Mouse (Mus musculus): ENCODE results near the gene Sdccag8.

Sdccag8 gene

DNA sequence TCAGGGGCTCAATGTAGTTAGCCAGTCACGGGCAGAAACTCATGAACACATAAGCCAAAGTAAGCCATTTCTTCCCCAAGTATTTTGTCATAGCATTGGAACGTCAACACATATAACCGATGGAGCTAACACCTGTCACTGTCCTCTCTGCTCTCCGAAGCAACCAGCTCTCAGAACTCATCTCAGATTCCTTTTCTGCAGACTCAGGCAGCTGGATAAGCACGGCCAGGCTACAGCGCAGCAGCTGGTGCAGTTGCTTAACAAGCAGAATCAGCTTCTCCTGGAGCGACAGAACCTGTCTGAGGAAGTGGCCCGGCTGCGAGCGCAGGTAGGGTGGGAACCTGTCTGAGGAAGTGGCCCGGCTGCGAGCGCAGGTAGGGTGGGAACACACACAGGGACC lies 197.2 kb downstream of the Sdccag8 start:
- DNase-seq (ENCODE audit: low read depth): no peak

DNA sequence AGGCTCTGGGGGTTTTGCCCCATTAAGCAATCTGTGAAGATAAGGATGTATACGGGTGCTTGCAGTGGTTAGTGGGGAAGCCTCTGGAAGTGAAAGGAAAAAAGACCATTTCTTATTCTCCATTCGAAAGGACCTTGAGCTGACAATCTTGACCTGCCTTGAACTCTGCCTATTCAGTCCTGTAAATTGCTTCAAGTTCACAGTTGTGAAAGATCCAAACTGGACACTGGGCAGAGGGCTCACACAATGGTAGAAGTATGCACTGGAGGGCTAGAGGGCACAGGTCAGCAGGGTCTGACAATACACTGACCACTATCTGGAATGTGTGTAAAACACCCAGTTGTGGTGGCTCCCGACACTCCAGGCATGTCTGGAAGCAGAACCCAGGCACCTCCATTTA lies 198.3 kb downstream of the Sdccag8 start:
- no peak for DNase-seq (ENCODE audit: low read depth)

DNA sequence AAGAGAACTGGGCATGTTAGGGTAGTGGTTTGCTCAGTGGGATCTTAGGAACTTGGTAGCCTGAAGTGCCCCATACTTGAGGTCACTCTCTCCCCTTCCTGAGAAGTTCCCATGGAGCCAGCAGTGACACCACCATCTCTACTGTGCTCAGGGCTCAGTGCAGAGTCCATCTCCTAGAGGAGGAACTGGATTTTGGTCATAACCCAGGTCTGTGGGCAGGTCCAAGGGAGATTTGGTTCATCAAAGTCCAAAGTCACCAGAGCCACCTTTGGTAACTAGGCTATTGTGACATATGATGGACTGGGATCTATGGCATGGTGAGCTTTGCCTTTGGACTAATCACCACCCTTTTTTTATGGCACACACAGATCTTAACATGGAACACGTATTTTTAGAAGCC lies 198.9 kb downstream of the Sdccag8 start:
- no peak for DNase-seq (ENCODE audit: low read depth)

DNA sequence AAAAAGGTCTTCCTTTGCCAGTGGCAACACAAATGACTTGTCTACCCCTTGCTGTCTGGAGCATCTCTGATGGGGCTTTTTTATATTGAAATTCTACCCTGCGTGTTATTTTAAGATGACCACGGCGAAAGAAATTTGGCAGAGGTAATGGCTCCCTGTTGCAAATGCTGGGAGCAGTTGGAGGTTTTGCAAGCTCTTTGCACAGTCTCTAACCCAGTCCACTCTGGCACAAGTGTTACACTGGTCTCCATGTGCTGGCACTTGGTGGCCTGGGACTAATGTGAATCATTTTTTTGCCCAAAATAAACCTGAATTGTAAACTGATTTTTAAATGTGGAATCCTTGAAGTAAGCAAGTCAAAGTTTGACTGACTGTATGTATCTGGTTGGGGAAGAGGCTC lies 199.3 kb downstream of the Sdccag8 start:
- DNase-seq (ENCODE audit: low read depth): no peak

DNA sequence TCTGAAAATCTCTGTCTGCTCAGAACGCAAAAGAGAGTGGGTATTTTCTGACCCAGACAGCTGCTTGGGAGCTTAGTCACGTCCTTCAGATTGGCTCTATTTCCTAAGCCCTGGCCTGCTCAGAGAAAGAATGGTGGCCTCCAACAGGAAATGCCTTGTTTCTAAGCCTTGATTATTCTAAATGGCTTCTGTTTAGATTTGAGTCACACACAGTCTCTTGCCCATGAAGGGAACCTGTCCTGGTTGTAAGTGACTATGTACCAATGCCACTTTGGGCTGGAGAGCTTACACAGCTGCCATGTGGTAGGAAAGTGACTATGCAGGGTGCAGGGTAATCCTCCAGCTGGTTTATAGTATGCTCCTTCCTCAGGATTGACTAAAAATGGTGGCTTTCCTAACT lies 199.9 kb downstream of the Sdccag8 start:
- DNase-seq (ENCODE audit: low read depth): peak; percentile 17

DNA sequence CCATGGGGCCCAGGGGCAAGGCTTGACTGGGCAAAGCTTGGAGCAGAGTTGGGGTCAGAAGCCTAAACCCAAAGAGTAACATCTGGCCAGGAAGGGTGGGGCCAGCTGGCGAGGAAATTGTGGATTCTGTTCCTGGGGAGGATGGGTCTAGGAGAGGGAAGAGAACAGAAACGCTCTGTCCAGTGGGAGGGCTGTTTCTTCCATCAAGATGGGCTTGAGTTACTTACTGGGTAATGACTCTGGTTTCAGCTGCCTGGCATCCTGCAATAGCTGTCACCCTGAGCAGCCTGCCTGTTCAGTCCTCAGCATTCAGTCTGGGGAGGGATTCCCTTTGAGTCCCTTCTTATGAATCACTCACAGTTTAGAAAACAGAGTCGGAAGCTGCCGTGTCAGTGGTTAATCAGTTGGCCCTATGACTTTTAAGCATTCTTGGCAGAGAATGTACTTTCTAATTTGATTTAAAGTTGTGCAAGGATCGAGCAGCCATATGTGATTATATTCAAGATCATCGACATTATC lies 200.5 kb downstream of the Sdccag8 start:
- no peak for DNase-seq (ENCODE audit: low read depth)

DNA sequence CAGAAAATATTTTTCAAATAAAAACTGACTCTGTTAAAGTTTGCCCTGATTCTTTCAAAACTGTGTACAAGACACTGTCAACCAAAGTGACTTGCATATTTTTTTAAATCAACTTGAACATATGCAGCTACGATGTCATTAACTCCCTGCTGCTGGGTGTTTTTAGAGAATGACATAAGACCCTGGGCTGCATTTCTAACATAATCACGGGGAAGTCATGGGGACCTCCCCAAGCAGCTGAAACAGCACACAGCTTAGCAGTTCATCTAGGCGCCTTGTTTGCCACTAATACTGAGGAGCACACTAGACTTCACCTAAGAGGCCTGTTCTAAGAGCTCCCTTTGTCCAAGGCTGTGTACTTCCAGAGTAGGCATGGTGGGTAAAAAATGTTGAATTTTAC lies 201.5 kb downstream of the Sdccag8 start:
- no peak for DNase-seq (ENCODE audit: low read depth)

DNA sequence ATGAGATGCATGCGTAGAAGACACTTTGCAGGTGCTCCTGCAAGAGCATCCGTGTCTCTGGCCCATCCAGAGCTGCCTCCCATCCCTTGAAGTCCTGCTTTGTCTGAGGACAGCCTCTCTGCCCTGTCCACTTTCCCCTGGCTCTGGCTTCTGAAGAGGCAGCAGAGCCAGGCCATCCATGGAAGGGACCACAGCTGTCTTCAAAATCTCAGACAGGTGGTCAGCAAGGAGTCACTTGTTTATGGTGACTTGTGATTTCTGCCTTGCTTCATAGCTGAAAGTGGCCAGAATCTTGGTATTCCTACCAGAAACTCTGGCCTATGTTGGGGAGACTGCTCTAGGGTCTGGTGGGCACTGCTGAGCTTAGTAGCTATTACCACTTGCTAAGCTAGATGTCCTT lies 202.3 kb downstream of the Sdccag8 start:
- DNase-seq (ENCODE audit: low read depth): no peak

DNA sequence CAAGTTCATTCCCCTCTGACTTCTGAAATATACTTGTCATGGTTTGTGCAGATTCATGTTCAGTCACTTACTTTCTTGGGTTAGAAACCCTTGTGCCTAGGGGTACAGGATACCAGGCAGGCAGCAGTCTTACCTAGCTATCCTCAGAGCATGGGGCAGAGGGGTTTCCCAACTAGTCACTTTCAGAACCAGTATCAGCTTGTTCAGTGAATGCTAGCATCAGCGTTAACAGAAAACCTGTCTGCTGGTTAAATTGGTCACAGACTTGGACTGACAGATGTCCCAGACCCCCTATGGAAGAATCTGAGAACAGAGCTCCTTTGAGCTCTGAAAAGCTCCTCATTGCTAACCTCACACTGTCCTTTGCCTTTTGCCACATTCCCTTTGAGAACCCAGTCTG lies 204.3 kb downstream of the Sdccag8 start:
- no peak for DNase-seq (ENCODE audit: low read depth)

DNA sequence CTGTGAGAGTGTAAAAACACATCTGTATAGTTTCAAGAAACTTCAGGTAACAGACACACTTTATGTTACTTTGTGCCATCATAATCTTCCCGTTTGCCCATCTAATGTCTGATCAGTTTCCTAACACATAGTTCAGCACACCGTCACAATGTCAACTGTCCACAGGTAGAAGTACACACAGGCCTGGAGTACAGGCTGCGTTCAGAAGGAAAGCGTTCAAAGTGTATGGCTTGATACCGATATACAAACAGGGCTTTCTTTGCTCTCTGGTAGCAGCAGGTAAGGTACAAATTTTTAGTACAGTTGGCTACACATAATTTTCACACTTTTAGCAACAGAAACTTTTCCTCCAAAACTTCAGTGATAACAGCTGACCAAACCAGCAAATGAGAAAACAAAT lies 205.2 kb downstream of the Sdccag8 start:
- no peak for DNase-seq (ENCODE audit: low read depth)

DNA sequence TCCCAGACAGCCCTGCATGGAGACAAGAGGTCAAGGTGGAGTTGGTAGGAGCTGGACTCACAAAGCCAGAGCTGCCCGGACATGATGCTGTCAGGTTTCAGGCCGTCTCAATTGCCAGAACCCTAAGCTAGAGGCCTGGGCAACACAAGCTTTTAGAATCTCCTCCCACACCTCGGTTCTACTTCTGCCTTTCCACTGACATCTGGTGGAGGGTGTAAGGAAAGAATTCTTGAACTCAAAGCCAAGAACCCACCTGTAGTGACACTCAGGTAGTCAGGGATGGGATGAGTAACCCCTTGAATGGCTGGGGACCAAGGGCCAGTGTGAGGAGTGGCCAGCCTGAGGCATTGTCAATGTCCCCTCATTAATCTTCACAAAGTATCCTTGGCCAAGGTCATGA lies 208.3 kb downstream of the Sdccag8 start:
- no peak for DNase-seq (ENCODE audit: low read depth)

DNA sequence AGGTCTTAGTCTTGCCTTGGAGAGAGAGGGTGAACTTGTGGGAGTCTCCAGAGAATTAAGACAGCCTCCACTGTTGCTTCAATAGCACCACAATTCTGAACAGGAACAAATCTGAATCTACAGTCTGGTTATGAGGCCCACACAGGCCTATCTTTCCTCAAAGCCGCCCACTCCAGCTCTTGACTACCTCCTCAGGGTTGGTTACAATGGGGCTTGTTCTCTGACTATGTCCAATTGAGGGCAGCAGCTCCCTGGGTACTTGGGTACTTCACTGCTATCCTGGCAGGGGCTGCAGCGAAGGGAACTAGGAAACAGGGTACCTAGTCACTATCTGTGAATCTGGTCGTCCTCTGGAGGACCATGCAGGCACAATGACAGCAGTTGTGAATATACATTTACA lies 213.2 kb downstream of the Sdccag8 start:
- no peak for DNase-seq (ENCODE audit: low read depth)

DNA sequence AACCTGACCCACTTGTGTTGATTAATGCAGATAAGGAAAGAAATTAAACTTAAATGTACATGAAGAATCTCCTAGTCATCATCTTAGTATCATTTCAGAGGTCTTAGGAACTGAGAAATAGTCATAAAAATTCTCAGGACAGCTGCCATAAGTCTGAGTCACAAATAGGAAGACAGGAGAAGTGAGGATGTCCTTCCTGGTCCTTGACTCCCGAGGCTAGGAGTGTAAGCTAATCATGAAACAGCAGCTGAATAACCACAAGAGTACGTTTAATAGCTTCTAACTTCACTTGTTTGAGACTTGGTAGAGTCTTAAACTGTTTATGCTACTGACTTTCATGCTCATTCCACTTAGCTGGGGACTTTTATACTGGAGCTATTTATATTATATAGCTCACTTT lies 214.6 kb downstream of the Sdccag8 start:
- no peak for DNase-seq (ENCODE audit: low read depth)

DNA sequence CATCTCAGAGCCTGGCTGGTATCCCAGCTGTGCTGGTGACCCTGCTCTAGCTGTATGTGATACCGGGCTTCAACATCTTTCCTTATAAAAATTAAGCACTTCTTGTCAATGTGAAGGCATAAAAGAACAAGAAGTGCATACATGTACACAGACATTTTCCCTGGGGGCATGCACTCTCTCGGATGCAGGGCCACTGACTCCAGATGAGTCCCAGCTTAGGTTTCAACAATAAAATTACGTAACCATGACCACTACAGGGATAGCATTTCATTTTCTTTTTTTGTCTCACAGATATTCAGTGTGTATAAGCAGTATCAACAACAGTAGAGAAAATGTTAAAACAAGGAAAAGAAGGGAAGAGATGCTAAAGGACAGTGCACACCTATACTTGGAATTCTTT lies 216.2 kb downstream of the Sdccag8 start:
- no peak for DNase-seq (ENCODE audit: low read depth)

DNA sequence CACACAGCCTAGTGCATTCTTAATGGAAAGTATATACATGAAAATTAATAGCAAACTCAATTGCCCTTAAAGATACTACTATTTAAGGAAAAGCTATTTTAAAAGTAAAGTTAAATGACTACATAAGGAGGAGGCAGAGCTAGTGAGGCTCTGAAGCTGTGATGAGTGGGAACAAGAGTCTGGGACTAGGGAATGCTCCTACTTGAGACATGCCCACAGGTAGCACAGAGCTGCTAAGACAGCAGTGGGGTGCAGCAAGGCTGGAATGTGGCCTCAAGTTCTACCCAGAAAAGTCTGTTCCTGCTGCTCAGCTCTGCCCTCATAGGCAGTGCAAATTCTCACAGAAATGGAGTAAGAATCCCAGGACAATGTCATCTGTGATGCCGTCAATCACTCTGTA lies 216.7 kb downstream of the Sdccag8 start:
- no peak for DNase-seq (ENCODE audit: low read depth)

DNA sequence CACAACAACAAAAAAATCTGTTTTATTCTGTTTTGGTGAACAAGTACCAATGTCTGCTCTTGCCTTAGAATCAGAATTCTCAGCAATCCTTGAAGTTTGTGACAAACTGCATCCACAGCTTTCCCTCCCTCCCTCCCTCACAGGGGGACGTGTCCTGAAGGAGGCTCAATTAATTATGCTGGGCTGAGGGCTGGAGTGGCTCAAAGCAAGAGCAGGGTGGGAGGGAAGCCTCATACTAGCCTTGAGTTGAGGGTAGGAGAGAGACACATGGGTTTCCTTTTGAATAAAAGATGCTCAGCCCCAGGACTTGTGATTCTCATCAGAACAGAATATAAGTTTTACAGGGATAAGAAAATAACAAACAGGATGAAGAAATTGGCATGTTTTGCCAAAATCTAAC lies 217.8 kb downstream of the Sdccag8 start:
- no peak for DNase-seq (ENCODE audit: low read depth)

DNA sequence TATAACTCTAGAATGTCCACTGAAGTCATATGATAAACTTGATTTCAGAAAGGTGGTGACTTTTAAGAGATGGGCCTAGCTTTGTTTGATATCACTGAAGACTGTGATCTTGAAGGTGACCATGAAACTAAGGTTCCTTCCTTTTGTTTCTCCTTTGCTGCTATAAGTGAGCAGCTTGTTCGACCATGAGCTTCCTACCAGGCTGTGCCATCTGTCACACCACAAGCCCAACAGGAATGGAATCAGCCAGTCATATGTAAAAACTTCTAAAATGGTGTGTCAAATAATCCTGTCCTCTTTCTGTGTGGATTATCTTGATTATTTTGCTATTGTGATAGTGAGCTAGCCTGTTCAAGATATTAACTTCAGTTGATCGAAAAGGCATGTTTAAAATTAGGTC lies 221.0 kb downstream of the Sdccag8 start:
- no peak for DNase-seq (ENCODE audit: low read depth)

DNA sequence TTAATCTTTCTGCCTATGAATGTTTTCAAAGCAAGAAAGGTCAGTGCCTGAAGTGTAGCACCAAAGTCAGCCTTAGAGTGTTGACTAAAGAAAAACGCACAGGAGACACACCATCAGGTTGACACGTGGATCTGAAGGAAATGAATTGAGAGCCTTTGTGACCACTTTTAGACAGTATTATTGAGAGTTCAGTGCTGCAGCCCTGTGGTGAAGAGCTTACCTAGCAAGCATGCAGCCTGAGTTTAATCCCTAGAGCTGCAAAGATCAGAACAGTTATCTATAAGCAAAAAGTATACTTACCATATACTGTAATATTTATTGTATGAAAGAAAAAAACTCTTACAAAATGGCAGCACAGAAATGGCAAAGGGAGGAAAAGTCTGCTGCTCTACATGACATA lies 223.9 kb downstream of the Sdccag8 start:
- DNase-seq (ENCODE audit: low read depth): no peak

DNA sequence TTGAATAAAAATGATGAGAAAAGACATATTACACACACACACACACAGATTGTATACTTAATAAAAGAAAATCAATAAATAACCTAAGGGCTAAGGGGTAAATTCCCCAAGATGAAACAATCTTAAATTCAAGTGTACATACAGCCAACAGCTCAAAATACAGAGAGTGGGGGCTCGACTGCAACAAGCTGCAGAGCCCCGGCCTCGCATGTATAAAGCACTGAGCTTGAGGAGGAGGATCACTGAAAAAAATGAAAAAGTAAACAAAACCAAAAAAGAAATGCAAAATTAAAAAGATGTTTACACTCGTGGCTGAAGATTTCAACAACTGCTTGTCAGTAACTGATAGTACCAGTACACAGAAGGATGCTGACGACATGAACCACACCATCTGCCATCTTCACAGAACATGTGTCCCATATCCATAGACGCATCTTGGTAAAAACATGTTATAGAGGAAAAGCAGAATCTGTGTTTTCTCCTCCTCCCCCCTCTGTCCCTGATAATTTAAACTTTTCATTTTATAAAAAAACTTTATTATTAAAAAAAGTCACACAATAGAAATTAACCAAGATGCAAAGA lies 224.7 kb downstream of the Sdccag8 start:
- DNase-seq (ENCODE audit: low read depth): no peak

DNA sequence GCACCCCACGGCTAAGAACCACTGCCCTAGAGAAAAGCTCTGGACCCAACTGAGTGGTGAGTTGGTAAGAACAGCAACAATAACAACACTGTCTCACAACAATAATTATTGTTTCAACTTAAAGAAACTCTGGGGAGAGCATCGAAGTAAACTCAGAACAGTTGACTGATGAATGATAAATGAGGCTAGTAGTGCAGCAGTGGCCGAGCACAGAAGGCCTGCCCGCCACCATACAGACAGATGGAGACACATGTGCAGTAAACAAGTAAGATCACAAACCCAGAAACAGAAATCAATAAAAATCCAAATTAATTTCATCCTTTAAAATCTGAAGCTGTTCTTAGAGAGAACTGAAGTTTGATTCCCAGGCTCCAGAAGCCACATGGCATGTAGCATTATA lies 225.6 kb downstream of the Sdccag8 start:
- DNase-seq (ENCODE audit: low read depth): no peak

DNA sequence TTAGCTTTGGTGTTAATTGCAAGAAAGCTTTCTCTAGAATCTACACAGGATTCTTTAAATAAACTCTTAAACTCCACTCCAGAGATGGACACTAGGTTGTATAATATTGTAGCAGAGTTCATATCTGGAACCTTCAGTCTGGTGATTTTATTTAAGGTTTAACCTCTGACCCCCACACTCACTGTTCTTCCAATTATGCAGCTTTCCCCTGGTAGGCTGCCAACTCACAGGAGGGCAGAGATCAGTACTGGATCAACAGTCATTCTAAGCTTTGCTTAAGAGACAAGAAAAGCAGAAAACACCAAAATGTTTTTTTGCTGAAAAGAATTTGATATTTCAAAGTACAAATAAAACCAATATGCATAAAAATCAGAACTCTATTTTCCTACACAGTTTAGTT lies 231.4 kb downstream of the Sdccag8 start:
- DNase-seq (ENCODE audit: low read depth): no peak

DNA sequence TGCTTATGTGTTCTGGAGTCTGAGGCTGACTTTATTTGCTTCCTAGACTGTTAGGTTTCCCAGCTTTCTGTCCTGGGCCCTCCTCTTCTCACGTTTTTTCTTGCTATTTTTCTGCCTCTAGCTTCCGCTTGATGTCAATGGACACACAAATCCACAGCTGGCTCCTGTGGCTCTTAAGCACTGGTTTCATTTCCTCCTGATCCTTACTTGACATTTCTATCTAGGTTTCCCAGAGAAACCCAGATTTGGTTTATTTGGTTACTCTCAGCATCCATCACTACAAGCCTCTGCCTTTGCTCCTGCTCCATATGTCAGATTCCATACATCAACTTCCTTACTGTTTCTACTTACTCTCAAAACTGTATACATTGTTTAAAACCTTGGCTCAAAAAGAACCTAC lies 232.5 kb downstream of the Sdccag8 start:
- DNase-seq (ENCODE audit: low read depth): no peak

DNA sequence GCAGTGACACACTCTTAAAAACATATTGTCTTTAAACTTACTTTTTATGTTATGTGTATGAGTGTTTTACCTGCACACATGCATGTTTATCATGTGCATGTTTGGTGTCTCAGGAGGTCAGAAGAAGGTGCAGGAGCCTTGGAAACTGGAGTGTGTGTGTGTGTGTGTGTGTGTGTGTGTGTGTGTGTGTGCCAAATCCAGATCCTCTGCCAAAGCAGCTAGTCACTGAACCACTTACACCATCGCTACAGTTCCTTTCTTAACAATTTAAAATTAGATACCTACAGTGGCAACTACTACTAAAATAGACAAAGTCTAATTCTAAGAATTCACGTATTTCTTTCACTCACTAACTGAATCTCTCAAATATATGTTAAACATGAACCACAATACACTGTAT lies 234.3 kb downstream of the Sdccag8 start:
- DNase-seq (ENCODE audit: low read depth): no peak

DNA sequence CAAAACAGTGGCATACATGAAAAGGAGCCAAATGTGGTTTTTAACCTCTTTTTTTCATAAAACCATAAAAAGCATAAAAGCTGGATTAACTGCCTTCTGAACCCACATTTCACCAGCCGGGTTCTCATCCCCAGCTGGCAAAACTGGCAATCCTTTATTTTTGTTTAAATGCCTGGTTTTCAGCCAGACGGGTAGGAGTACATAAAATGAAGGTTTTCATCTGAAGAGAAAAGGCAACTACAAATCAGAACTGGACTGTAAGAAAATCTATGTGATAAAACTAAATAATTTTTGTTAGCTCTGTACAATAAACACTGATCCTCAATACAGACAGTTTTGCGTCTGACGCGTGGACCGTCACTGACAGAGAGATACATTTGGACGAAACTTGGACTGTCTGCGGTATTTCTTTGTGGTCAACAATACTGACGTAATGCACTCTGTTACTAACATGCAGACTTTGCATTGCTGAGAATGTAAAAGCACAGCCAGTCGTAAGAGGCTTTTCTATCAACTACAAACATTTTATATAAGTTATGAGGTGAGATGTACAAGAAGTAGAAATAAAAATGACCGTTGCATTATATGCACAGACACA lies 237.0 kb downstream of the Sdccag8 start:
- no peak for DNase-seq (ENCODE audit: low read depth)
